Mouse (Mus musculus) right cerebral cortex, postnatal 10 days (tissue): ENCODE data around the gene Rnf168.
A peak's percentile ranks its signal among the peaks of the same experiment; 100 is the strongest.
"Not testable (repeated sequence)": the region's sequence is repeated elsewhere in the genome, so short reads cannot be mapped to it uniquely, and the experiment has no call there.

Experiments
- DNase-seq, 2 experiments: peaks; one replicate each; pipeline ENCODE4 v3.0.0; 2021; ENCODE audit warnings: low spot score in 2 of 2

Gene Rnf168

GRCm38 (mm10) chr16:32277308-32278256 lies at the start of gene Rnf168:
TSS of gene Rnf168 (plus strand) at chr16:32277459.
- peak; percentile 94 for DNase-seq

DNA sequence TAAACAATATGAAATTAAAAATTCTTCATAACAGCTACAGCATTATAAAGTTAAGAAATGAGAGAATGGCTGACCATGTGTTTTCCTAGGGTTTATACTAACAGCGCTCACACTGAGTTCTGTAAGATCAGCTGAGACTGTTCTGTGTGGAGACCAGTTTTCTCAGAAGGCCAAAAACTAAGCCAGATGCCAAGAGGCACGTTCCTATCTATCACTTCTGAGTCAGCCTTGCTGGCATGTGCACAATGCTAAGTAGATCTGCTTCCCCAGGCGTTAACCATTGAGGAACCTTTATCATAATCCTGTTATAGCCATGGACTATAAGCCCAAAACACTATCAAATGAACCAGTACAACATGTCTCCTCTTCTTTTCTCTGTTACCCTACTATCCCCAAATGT lies 45.2 kb upstream of the Rnf168 start:
- not testable (repeated sequence) for DNase-seq

DNA sequence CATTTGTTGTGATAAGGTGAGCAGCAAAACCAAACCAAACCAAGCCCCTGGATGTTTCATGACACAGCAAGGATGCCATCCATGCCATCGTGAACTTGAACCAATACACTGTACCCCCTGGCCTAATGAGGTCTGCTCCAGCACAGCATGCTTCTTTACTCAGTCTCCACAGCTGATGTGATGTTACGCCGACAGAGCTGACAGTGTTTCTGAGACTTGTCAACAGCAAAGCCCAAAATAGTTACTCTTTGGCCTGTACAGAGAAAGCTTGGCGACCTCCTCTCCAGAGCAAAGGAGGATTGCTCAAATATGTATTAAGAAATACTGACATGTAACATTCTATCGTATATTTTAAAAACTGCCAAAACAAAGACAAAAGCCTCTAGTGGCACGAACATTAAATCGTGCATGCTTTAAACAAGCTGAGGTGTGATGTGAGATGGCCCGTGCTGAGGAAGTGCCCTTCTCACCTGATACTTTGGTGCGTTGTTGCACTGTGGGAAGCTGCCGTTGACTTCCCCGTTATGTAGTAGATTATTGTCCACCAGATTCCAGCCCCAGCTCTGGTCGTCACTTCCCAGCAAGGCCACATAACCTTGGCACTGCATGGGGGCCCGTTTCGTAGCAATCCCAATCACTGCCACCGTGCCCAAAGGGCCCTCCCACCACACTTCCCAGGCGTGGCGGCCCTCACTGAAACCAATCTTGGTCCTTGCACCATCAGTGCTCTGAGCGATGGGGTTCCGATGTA lies 39.2 kb upstream of the Rnf168 start:
- DNase-seq, result no peak

DNA sequence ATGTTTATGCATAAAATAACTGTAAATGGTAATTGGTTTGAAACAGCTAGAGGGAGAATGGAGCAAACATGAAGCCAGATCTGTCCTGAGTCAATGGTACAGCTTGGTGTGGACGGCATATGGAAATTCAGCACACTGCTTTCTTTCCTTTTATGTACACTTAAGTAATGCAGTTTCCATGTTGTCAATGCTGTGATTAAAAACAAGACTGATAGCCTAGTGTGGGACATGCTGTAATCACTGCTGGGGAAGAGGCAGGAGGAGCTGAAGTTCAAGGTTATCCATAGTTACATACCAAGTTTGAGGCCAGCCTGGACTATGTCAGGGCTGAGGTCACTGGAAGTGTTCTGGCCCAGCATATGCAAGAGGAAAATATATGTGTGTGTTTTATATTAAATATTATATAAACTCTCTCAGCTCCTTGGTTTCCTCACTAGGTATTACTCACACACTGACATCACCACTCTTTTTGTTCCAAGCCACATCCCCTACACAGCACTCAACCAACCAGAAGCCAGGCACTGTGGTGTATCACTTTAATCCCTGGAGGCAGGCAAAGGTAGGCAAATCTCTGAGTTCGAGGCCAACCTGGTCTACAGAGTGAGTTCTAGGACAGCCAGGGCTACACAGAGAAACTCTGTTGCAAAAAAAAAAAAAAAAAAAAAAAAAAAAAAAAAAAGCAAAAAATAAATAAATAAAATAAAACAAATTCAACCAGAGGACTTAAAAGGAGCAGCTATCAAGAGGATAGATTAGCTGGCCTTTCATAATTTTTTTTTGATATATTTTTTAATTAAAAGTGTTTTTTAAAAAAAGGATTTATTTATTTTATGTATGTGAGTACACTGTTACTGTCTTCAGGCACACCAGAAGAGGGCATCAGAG lies 37.6 kb upstream of the Rnf168 start:
- no peak for DNase-seq

DNA sequence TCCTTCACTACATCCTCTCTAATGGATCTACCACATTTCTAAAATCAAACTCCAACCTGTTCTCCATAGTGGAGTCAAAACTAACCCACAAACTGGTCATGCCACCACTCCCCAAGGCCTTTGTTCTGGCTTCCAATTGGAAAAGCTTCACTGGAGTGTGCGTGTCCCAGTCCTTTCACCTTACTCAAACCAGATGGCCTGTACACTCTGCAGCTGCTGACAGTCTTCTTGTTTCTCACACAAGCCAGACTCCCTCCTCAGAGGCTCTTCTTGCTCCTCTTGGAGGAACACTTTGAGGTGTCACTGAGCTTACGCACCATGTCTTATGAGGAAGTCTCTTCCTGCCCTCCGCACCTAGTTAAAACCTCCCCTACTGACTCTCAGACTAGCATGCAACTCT lies 33.4 kb upstream of the Rnf168 start:
- DNase-seq, result no peak

GRCm38 (mm10) chr16:32246351-32246791 lies 30.9 kb upstream of the Rnf168 start:
- peak; percentile 62 to 64 for DNase-seq

- DNase-seq, result peak; percentile 99
These were observed 30.3 kb upstream of the Rnf168 start, which contains the start of the genes Fbxo45 and Wdr53 for GRCm38 (mm10) chr16:32246952-32247370. TSS of gene Fbxo45 (minus strand) at chr16:32247158. TSS of gene Wdr53 (plus strand) at chr16:32247227.

DNA sequence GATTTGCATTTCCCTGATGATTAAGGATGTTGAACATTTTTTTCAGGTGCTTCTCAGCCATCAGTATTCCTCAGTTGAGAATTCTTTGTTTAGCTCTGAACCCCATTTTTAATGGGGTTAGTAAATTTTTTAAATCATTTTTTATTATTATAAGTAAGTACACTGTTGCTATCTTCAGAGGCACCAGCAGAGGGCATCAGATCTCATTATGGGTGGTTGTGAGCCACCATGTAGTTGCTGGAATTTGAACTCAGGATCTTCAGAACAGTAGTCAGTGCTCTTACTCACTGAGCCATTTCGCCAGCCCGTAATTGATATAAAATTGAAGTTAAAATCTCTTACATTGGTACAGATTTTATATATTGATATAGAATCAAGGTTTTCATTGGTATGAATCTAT lies 13.0 kb upstream of the Rnf168 start:
- not testable (repeated sequence) for DNase-seq

- DNase-seq, result no peak
These were observed 6.0 kb upstream of the Rnf168 start, which contains the start of gene Smco1 for GRCm38 (mm10) chr16:32271291-32271690. TSS of gene Smco1 (plus strand) at chr16:32271468.

DNA sequence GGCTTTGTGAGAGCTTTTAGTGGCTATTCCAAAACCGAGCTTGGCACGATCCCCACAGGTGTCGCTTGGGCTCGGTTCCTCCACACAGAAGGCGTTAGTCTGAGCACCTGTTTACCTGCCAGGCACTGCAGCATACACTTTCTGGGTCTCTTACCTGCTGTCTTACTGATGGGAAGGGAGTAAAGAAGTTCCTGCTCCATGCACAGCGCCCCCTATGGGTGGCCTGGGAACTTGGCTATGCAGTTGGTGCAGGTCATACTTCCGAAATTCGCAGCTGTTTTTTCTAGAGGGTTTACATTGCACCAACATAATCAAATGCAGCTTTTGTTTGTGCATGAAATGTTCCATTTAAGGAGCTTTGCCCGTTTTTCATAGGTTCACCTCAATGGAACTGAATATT lies 3.9 kb upstream of the Rnf168 start:
- DNase-seq, result no peak

GRCm38 (mm10) chr16:32275041-32275440 lies 2.2 kb upstream of the Rnf168 start:
- no peak for DNase-seq

- no peak for DNase-seq
These were observed 1.4 kb upstream of the Rnf168 start for GRCm38 (mm10) chr16:32275830-32276229.

DNA sequence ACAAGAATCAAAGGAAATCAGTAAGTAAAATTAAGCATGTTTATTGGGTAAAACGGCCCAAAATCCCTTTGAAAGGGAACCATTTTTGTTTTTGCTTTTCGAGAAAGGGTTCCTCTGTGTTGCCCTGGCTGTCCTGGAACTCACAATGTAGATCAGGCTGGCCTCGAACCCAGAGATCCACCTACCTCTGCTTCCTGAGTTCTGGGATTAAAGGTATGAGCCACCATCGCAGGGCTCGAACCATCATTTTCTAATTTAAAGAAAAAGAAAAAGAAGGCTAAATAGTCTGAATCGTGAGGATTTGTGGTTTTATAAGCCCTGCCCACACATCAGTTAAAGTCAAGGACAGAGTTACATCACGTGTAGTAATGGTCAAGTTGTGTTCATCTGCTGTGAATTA lies 1.1 kb downstream of the Rnf168 start:
- no peak for DNase-seq

DNA sequence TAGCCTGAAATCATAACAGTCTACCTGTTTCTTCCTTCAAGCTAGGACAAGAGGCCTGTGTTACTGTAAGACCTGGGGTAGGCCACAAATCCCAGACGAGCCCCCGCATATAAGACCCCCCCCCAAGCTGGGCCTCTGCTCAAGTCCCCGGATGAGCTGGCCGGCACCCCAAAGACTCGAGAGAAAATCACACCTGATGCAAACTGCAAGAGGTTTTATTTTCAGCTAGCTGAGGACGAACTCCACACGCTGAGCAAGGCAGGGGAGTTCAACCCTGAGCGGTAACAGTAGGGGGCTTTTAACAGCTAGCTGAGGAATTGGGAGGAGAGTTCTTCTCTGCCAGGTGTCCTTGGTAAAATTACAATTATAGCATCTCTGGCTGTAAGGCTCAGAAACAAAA lies 3.0 kb downstream of the Rnf168 start:
- no peak for DNase-seq

- DNase-seq, result no peak
These were observed 5.3 kb downstream of the Rnf168 start for GRCm38 (mm10) chr16:32282608-32283007.

GRCm38 (mm10) chr16:32291821-32292220 lies 14.6 kb downstream of the Rnf168 start:
- DNase-seq, result no peak

DNA sequence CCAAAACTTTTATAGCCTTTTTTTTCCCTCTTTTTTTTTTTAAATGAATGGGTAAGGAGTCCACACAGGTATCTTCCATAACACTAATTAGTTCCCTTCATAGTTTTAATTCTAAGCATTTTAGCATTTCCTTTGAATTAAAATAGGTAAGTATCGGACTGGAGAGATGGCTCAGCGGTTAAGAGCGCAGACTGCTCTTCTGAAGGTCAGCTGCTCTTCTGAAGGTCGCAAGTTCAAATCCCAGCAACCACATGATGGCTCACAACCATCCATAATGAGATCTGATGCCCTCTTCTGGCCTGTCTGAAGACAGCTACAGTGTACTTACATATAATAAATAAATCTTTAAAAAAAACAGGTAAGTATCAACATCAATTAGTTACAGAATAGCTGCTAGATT lies 22.4 kb downstream of the Rnf168 start:
- DNase-seq, result not testable (repeated sequence)

- DNase-seq, result no peak
These were observed 25.8 kb downstream of the Rnf168 start for GRCm38 (mm10) chr16:32303046-32303445.

DNA sequence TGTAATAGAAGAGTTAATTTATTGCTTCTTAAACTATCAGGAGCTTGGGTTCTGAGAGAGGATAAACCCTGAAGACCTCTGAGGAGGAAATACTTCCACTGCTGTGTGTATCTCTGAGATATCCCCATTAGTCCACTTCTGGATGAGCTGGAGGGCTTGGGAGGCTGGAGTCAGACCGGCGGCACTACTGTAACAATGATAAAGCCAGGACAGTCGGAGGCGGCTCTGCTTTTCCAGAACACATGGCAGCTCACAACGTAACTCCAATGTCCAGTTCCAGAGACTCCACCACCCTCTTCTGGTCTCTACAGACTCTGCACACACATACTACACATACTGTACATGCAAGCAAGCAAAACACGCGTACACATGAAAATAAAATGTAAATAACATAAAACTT lies 26.6 kb downstream of the Rnf168 start:
- no peak for DNase-seq

- no peak for DNase-seq
These were observed 34.7 kb downstream of the Rnf168 start for GRCm38 (mm10) chr16:32311970-32312369.

DNA sequence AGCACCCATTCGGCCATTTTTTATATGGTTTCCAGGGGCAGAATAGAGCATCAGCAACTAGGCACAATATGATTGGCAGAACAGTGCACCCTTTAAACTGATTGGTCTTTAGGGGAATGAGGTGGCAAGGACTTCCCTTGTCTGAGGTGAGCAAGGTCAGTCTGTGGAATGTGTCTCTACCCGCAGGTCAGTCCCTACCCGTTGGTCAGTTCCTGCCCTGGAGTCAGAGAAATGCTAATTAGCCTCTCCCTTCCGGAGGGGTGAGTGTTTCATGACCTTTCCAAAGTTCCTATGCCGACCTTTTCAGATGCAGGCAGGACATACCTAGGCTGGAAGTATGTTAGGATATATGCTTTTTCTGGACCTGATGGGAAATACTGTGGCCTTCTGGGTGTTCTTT lies 35.1 kb downstream of the Rnf168 start:
- no peak for DNase-seq
